Mouse (Mus musculus): ENCODE measurements around the gene Car5a.

DNA sequence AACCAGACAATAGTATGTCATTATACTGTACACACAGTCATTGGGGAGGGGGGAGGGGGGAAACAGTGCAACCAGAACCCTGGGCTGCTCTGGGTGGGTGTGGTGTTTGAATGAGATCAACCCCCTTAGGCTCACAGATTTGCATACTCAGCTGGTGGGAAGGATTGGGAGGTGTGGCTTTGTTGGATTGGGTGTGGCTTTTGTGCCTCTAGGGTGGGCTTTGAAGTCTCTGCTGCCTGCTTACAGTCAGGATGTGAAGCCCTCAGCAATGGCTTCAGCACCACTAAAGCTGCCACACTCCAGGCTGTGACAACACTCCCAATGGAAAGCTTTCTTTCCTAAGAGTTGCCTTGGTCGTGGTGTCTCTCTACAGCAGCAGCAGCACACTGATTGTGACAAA lies 57.2 kb downstream of the Car5a start:
- no peak for TF ChIP-seq POLR2A (IDR thresholded peaks at IDR 0.05; ENCODE audit: control insufficient read depth, extremely low read depth, insufficient read depth, low read length, poor library complexity)
- TF ChIP-seq CTCF (IDR thresholded peaks at IDR 0.05; ENCODE audit: borderline replicate concordance, control insufficient read depth, extremely low read depth, insufficient read depth, low read length, poor library complexity), result no peak
